Mouse (Mus musculus) naive thymus-derived CD4-positive, alpha-beta T cell, adult 2 months (primary cell): ENCODE measurements around the gene Mkln1.
A peak's percentile ranks its signal among the peaks of the same experiment; 100 is the strongest.

Source experiments
- DNase-seq: peaks from one replicate; pipeline ENCODE4 v3.0.0-alpha.2; 2011; ENCODE audit warnings: low read depth

The Mkln1 gene

DNA sequence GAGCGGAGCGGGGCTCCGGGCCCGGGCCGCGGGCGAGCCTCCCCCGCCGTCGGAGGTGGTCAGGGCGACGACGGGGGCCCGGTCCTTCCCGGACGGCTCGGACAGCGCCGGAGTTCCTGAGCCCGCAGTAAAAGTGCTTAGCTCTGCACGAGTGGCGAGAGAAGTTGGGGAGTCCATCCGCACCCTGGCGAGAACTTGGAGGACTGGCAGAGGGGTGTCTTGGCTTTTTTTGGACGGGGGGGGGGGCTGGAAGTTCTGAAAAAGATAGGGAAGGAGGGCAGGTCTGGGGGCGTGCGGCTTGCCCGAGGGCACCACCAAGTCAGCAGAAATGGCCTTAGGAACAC lies 643 bp downstream of the Mkln1 start:
- DNase-seq = peak; percentile 42

DNA sequence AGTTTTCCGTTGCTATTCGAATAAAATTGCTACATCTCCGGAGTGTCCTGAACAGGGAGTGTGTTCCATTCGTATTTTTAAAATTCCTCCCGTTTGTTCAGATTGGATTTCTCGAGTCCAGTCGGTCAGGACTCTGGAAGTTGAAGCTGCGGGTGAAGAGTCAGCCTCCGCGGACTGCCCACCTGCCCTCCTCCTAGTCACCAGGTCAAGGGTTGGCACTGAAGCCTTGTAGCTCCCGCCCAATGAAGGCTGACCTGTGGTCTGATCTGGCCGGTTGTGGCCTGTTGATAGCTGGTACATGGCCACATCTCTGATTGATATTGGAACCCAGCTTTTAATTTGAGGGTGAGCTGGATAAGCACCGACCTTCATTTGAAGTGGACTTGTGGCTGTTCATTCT lies 1.0 kb downstream of the Mkln1 start:
- DNase-seq = no peak

DNA sequence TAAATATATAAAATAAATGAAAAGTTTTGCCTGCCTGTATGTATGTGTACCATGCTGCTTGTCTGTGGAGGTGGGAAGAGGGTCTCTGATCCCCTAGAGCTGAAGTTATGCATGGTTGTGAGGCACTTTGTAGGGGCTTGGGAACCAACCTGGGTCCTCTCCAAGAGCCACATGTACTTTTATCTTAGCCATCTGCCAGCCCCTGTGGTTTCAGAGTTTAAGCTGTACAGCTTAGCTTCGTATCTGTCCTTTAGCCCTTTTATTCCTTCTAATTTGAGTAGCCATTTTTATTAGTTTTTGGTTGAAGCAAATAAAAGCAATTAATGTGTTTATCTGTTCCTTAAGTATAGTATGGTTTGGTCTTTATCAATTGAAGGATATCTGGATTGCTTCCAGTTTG lies 12.5 kb downstream of the Mkln1 start:
- no peak for DNase-seq

DNA sequence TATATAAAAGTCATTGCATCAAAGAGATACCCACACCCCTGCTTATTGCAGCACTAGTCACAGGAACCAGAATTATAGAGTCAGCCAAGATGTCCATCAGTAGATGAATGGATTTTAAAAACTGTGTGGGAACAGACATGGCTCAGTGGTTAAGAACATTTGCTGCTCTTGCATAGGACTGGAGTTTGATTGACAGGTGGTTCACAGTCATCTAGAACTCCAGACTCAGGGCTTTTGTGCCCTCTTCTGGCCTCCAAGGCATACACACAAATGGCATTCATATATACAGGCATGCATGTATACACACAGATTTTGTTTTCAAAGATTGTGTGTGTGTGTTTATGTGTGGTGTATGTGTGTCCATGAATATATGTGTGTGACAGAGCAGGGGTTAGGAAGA lies 14.0 kb downstream of the Mkln1 start:
- peak; percentile 63 for DNase-seq

DNA sequence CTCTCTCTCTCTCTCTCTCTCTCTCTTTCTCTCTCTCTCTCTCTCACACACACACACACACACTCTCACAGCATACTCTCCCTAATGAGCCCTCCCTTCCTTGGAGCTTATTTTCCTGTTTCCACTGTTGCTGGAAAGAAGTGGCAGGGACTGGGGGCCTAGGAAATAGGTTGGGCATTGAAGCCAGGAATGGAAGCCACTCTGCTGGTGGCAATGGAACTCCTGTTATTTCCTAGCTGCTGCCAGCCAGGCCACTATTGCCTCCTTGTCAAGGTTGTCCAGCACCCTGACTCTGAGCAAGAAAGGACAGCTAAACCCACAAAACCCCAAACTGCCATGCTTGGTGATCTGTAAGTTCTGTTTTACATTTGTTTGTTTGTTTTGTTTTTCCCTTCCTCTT lies 15.0 kb downstream of the Mkln1 start:
- DNase-seq = no peak

DNA sequence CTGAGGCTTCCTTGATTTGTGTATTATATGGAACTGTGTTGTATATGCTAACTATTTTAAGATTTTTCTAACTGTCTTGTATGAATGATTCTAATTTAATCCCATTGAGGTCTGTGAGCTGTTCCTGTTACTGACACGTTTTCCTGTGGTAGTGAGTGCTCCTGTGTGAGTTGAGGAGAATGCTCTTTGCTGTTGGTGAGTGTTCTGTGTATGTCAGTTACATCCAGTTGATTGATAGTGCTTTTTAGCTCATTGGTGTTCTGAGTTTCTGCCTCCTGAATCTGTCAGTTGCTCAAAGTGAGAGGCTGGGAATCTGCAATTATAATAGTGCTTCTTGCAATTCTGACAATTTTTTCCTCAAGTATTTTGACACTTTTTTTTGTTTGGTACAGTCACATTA lies 15.8 kb downstream of the Mkln1 start:
- no peak for DNase-seq

DNA sequence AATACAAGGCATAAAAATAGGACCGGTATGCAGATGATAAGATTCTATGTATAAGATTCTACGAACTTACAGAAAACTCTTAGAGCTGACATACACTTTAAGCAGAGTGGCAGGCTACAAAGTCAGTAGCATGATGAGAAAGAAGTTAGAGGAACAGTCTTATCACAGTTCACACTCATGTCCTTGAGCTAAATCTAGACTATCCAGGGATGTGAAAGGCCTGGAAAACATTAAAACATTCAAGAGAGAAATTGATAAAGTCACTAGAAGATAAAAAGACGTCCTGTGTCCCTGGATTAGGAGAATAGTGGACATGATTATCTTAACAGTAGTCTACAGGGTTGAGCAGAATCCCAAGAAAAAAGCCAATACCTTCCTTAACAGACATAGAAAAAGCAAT lies 26.9 kb downstream of the Mkln1 start:
- DNase-seq = no peak

DNA sequence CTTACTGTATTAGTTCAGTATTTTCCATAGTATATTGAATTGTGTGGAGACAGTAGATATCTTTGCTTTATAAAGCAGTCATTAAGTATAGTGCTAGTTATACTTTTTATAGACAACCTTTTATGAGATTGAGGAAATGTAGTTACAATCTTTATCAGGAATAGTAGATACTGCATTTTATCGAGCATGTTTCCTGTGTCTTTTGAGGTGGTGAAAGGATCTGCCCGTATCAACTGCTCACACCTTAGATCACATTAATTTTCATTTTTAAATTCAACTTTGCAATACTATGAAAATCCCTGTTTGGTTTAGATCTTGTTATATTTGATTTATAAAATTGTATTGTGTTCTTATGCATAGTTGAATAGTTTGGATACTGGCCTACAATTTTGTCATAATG lies 38.7 kb downstream of the Mkln1 start:
- DNase-seq = no peak

DNA sequence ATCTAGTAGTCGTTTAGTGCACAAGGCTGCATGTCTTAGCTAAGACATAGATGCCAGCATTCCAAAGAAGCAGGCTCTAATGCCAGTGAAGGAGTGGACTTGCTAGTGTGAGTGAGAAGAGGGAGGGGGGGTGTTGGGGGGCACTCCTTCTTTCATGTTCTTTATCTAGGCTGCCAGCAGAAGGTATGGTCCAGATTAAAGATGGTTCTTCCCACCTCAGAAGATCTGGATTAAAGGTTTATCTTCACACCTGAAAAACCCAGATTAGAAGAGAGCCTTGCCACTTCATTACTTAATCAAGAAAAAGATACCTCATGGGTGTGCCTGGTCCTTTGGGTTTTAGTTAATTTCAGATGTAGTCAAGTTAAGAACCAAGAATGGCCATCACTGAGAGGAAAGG lies 46.7 kb downstream of the Mkln1 start:
- no peak for DNase-seq

DNA sequence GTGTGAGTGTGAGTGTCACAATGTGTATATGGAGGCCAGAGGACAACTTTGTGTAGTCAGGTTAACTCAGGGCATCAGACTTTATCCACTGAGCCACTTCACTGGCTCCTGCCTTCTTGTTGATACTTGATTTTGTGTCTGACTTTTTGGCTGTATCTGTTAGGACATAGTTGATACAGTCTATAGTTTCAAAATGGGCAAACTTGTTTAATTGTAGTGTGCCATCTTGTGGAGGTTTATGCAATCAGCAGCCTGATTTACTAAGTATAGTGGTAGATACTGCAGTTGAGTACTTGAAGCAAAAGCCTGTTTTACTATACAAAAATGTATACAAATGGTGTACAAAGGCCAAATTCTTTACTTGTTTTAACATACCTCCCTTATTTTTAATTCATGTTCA lies 55.2 kb downstream of the Mkln1 start:
- peak; percentile 52 for DNase-seq

DNA sequence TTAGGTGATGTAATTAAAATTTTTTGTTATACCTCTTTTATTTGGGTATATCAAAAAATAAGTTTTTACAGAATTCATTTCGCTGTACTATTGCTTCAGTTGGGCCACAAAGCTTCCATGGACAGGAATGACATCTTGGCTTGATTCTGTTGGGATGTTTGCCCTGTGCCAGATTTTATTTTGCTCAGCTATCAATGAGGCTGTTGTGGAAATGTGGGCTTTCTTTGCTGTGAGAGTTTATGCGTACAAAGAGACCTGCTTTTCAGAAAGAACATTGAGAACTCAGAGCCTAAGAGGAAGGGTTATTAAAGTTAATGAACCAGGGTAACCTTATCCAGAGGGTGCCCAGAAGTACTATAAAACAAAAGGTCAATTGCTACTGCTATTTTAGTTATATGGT lies 56.8 kb downstream of the Mkln1 start:
- no peak for DNase-seq

DNA sequence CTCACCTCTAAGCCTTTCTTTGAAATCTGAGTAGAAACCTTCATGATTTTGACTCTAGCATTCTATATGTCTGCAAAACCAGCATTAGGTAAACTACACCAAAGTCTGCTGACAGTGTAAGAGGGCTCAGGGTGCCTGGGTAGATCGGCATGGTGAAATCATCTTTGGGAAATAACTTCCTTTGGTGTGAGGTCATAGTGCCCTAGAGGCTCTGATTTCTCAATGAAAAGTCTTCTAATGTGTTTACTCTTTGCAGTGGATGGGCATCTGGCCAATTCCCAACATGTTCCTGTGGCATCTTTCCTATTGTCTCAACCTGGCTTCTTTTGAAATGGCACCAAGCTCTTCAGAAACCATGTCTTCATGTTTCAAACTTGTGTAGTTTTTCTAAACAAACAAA lies 58.5 kb downstream of the Mkln1 start:
- DNase-seq = no peak

DNA sequence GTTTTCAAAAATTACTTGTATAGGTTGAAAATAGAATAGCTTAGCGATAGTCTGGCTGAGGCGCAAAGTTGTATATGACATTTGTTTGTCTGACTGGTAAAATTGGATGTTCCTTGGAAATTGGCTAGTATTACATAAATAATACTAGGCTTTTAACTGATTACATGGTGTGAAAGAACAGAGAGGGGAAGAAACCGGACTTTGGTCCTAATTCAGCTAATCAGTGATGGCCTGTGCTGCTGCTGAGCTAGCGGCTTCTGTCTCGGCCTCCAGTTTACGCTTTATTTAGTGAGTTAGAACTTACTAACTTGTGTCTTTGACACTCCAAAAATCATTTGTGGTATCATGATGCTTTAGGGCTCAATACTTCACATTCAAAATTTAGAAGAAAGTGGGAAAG lies 70.9 kb downstream of the Mkln1 start:
- DNase-seq = no peak

DNA sequence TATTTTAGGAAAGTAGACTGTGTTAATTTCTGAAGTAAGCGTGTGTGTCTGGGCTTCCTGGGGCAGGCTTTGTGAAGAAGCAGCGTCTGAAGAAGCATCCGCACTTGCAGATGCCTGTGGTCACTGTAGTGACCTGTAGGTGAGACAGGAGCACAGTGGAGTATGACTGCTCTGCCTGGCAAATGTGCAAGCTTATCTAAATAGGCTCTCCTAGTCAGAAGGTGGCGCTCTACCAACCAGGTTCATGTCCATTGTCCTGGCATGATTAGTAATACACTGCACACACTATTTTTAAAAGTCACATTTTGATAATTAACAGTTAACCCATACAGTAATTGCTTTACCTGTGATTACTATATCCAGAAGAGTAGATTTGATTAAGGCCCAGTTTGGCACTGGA lies 79.7 kb downstream of the Mkln1 start:
- no peak for DNase-seq

DNA sequence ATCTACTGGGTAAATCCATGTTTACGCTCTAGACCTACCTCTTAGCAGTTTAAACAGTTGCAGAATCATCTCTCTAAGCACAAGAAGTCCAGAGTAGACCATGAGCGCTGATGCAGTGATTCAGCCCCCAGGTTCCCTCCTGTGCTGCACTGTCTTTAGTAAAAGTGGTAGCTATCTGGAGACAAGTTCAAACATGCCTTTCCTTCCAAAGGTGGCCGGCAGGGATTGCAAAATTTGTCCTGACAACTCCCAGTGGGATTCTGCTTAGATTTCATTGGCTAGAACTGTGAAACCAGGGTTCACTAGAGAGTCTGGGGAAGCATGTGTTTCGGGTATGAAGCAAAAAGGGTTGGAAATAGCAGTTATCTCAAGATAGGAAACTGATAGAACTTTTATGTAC lies 81.5 kb downstream of the Mkln1 start:
- no peak for DNase-seq

DNA sequence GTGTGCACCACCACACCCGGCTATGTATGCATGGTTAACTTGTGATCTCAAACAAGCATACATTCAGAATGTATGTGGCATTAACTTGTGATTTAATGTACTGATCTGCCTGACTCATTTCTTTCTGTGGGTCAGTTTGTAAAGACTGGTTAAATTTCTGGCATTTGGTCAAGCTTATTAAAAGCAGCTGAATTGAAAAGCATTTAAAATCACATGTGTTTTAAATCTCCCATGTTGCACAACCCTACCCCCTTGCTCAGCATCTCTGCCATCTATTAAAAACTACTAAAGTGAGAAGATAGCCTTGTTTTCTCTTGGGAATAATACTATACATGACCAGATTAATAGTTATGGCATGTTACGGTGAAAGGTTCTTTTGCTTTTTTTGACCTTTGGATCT lies 88.1 kb downstream of the Mkln1 start:
- DNase-seq = no peak

DNA sequence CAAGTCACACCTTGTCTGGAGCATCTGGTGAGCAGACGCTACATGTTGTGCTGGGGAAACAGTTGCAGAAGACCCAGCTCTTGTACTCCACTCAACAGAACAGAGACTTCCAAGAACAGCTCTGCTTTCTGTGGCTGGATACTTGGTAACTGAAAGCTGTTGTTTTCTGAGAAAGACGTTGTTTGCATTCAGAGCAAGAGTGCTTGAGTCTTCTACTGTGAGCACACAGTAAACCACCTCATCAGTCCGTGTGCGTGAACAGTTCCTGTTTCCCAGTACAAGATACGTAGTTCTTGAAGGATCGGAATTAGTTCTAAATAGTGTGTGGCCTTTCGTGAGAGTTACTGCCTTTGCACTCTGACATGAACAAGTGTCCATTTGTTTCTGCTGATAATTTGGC lies 91.4 kb downstream of the Mkln1 start:
- no peak for DNase-seq

DNA sequence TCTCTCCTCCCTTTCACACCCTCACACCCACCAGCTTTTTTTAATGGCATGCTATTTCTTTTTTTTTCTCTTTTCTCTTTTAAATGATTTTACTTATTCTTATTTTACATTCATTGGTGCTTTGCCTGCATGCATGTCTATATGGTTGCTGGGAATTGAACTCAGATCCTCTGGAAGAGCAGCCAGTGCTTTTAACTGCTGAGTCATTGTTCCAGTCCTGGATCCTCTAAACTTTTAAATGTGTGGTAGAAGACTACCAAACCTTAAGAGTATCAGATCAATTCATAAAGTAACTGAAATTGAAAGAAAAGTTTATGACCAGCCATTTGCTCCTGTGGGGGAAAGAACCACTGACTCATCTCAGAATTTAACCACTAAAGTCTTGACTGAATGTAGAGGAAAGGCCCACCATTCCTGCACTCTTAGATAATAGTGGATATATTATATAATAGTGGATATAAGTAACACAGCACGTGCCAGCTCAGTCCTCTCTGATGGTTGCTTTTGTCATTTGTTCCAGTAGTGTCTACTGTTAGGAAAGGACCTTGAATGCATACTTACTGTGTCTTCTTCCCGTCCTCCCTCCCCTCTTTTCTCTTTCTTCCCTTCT lies 96.7 kb downstream of the Mkln1 start:
- no peak for DNase-seq

DNA sequence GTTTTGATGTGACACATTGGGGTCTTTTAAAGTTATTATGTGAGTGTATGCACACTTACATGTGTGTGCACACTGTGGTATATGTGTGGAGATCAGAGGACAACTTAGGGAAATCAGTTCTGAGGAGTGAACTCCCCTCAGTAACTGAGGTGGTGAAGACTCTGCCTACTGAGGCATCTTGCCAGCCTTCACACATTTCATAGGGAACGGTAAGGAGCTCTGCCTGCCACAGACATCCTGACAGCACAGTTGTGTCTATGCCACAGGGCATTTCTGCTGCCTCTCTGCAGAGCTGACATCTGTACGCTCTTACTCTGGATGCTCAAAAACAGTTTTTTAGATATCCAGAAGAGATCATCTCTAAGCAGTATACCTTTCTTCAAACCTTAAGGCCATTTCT lies 97.7 kb downstream of the Mkln1 start:
- no peak for DNase-seq

DNA sequence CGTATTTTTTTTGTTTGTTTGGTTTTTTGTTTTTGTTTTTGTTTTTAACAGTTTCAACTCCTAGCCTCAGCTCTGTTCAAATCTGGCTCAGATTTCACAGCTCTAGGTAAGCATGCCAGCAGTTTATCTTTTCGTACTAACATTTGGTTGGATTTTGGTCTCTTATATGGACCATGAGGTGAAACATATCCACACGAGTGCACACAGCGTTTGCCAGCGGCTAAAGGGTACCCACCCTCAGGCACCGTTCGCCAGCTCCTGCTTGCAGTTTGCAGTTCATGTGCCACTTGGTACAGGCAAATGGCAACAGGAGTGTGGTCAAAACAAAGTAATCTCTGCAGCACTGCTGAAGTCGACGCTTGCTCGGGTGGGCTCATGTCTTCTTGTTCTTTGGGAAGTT lies 101.3 kb downstream of the Mkln1 start:
- DNase-seq = no peak

DNA sequence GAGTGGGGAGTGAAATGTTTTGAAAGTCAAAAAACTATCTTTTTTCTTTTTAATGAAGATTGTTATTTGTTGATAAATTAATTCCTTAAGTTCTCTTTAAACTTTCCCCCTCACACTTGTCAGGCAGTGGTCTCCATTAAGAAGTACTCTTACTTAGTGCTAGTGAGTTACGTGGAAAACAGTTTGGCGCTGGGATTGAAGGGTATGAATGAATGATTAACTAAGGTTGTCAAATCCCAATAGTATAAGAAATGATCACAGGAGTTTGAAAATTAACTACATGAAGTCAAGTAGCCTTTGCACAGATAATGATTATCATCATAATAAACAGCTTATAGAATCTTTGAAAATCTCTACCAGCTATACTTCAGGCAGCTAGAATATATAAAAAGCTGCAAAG lies 101.7 kb downstream of the Mkln1 start:
- no peak for DNase-seq

DNA sequence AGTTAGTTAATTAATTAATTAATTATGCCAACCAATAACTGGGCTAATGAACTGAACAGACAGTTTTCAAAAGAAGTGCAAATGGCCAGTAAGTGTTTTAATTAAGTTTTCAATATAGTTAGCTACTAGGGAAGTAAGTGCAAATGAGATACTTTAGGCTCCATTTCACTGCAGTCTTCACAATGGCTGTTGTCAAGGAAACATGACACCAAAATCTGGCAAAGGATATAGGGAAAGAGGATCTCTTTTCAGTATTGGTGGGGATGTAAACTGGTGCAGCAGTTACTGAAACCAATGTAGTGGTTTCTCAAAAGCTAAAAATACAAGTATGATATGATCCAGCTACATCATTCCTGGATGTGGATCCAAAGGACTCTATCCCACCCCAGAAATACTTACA lies 102.2 kb downstream of the Mkln1 start:
- no peak for DNase-seq

DNA sequence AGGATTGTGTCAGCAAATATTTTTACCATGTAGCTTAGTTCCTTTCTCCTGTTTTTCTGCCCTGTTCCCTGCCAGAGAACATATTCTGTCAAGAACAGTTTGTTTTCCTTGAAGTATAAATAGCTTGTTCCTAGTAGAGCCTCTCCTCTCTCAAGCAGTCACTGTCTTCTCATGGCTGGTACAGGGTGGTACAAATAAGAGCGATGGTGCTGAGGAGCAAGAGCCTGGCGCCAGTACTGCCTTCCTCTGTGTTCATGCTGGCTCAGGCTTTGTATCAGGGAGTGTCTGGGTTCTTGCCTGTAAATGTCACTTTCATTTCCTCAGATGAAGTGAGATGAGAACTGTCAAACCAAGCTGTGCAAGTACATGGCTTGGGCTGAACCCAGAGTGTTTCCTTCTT lies 104.1 kb downstream of the Mkln1 start:
- no peak for DNase-seq

DNA sequence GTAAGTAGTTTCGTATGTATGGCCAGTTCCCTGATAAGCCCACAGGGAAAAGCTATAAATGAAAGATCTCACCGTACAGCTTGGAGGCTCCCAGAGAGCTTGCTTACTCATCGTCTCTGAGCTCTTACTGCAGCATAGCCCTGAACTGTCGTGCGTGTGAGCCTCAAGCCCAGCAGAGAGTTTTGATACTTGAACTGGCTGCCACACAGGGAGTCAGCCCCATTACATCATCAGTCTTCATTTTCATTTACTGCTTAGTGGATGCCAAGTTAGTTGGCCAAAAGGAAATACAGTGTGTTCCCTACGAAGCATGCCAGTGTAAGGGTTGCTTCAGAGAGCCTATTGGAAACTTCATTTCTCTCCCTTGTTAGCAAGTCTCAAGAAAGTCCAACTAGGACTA lies 115.2 kb downstream of the Mkln1 start:
- no peak for DNase-seq

DNA sequence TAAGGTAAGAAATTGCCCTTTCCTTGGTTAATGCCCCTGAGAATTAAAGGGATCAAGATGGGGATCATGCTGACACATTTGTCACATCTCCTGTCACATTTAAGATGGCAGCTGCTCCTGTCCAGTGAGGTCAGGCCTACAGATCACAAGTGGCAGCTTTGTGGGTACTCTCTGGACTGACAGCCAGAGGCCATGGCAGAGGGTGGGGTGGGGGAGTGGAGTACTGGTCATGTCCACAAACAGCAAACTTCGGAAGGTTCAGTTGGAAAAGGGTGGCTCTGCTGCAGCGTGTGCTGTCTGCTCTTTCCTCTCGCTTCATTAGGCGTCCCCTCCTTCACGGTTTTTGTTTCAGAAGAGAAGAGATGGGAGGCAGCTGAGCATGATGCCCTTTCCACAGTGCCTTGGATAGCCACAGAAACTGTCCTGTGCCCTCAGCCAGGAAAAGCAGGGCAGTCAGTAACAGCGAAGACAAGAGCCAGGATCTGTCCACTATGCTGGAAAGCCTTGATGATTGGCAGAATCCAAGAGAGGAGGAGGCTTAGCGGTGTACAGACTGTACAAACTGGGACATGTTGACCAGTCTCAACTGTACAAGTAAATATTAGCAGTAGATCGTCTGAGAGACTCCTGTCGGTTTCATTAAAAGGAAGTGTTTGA lies 119.3 kb downstream of the Mkln1 start:
- DNase-seq = no peak
